Mouse (Mus musculus) heart, embryonic 12.5 days (tissue): Measurements from ENCODE around the gene Fam160a2. TPM values are rescaled to one million over a fixed set of nuclear protein-coding genes. Genes with fewer than 3 reads are reported as not detected.
"Not testable (repeated sequence)": the region's sequence is repeated elsewhere in the genome, so short reads cannot be mapped to it uniquely, and the experiment has no call there.

ENCODE experiments used
- ATAC-seq: fragments of 200-750 bp; cut with Nextera tagmentation; 2 replicates; pipeline ENCODE4 v1.8.0; 2017; ENCODE audit warnings: moderate TSS enrichment, moderate library complexity; ENCODE audit not compliant: insufficient number of reproducible peaks, low FRiP score
- H3K27ac ChIP-seq: fragments of 300-500 bp; sonication (generic); 2 replicates; pipeline ENCODE4 v1.5.1; 2016; ENCODE audit warnings: mild to moderate bottlenecking, moderate library complexity; ENCODE audit not compliant: poor library complexity, severe bottlenecking
- H3K27me3 ChIP-seq: fragments of 300-500 bp; sonication (generic); replicated peaks from 2 replicates; pipeline ENCODE4 v1.6.1; 2016; ENCODE audit warnings: mild to moderate bottlenecking, moderate library complexity
- H3K36me3 ChIP-seq: fragments of 300-500 bp; sonication (generic); 2 replicates; pipeline ENCODE4 v1.6.1; 2016; ENCODE audit warnings: mild to moderate bottlenecking, moderate library complexity
- H3K4me1 ChIP-seq: fragments of 300-500 bp; sonication (generic); replicated peaks from 2 replicates; pipeline ENCODE4 v1.6.1; 2016; ENCODE audit warnings: mild to moderate bottlenecking
- H3K4me2 ChIP-seq: fragments of 300-500 bp; sonication (generic); 2 replicates; pipeline ENCODE4 v1.6.1; 2016; ENCODE audit warnings: mild to moderate bottlenecking, moderate library complexity
- H3K4me3 ChIP-seq: fragments of 300-500 bp; sonication (generic); 2 replicates; pipeline ENCODE4 v1.5.1; 2016; ENCODE audit warnings: mild to moderate bottlenecking
- H3K9ac ChIP-seq: fragments of 300-500 bp; sonication (generic); 2 replicates; pipeline ENCODE4 v1.6.1; 2016; ENCODE audit warnings: mild to moderate bottlenecking, moderate library complexity
- H3K9me3 ChIP-seq: fragments of 300-500 bp; sonication (generic); replicated peaks from 2 replicates; pipeline ENCODE4 v1.6.1; 2016; ENCODE audit warnings: mild to moderate bottlenecking, moderate library complexity
- WGBS: fragments of 180-500 bp; shearing (Covaris S2); methylation state at CpG from one replicate; pipeline ENCODE4 v1.1.7; 2016; 5-methylcytosine and 5-hydroxymethylcytosine counted together
- polyA plus RNA-seq: library from polyadenylated mRNA; unstranded; fragments of >200 nt; fragmentation: Nextera tagmentation; extraction: Ambion mirVana; gene quantifications from 2 replicates; pipeline ENCODE4 v1.2.1, GENCODE M21; 2016

Gene Fam160a2
- polyA plus RNA-seq, 1 experiment from 2014 or later = 34.0 TPM

- no peak overlapping the region for H3K4me3 ChIP-seq
- H3K27ac ChIP-seq = no peak overlapping the region
- H3K4me1 ChIP-seq = peaks cover 14% of the 10 kb centered on the region; the same call in 1 of the 2 replicates
- H3K9ac ChIP-seq = no peak overlapping the region
- 19% methylated on average over 2 of the region's 2 CpGs for WGBS
- peaks cover 26% of the 10 kb centered on the region for H3K27me3 ChIP-seq
- no peak for ATAC-seq
- H3K36me3 ChIP-seq = no peaks in the 10 kb centered on the region
- H3K9me3 ChIP-seq = no peaks in the 10 kb centered on the region
- H3K4me2 ChIP-seq = no peak overlapping the region
Observed at GRCm38 (mm10) chr7:105420903-105421302, 21.0 kb upstream of the Fam160a2 start.

GRCm38 (mm10) chr7:105418106-105418505 is 18.3 kb upstream of the Fam160a2 start:
- no peaks in the 10 kb centered on the region for H3K36me3 ChIP-seq
- H3K9me3 ChIP-seq = no peaks in the 10 kb centered on the region
- H3K27me3 ChIP-seq = no peaks in the 10 kb centered on the region
- 80% methylated on average over 5 of the region's 5 CpGs for WGBS
- no peak overlapping the region for H3K4me3 ChIP-seq
- H3K4me1 ChIP-seq = peaks cover 7% of the 10 kb centered on the region; the same call in 1 of the 2 replicates
- no peak for ATAC-seq
- no peak overlapping the region for H3K4me2 ChIP-seq
- H3K9ac ChIP-seq = no peak overlapping the region
- no peak overlapping the region for H3K27ac ChIP-seq

DNA sequence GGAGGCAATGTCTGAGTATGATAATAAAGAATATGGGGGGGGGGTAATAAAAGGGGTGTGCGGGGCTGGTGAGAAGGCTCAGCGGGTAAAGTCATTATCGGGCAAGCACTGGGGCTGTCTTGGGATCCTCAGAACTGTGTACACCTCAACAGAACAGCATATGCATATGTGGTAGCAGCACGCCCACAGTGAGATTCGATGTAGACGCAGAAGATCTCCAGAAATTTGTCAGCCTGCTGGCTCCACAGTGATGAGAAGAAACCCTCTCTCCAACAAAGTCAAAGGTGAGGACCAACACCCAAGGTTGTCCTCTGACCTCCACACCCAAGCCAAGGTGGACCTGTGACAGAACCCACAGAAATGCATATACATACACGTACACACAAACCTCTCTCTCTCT is 16.7 kb upstream of the Fam160a2 start:
- no peak for ATAC-seq
- H3K4me3 ChIP-seq = no peak overlapping the region
- H3K36me3 ChIP-seq = no peaks in the 10 kb centered on the region
- WGBS = 79% methylated on average over 7 of the region's 7 CpGs
- H3K27ac ChIP-seq = no peak overlapping the region
- H3K27me3 ChIP-seq = no peaks in the 10 kb centered on the region
- no peak overlapping the region for H3K4me2 ChIP-seq
- H3K9ac ChIP-seq = no peak overlapping the region
- no peaks in the 10 kb centered on the region for H3K9me3 ChIP-seq
- H3K4me1 ChIP-seq = peaks cover 7% of the 10 kb centered on the region; the same call in 1 of the 2 replicates

DNA sequence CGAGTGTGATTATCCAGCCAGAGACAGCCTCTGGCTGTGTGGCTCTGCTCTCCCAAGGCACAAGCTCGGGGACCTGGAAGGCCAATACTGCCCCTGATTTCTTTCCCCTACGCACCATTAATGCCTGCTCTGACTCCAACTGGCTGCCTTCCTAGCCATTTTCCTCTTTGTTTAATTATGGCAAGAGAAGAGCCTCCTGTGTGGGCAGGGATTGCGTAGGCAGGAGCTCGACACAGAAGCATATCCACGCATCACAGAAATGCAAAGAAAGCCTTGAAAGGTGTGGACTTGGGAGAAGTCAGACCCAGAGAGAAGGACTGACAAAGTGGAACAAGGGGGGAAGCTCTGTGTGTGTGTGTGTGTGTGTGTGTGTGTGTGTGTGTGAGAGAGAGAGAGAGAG is 14.5 kb upstream of the Fam160a2 start:
- Histone ChIP-seq H3K9me3 (no peaks in the 10 kb centered on the region), H3K4me1 (0 out of 2 replicates have a peak, but pooled peaks cover 3% of the 10 kb centered on the region), H3K27me3 (no peaks in the 10 kb centered on the region), H3K27ac (no peak overlapping the region), H3K9ac (no peak overlapping the region), H3K4me3 (no peak overlapping the region), H3K36me3 (no peaks in the 10 kb centered on the region), H3K4me2 (no peak overlapping the region)
- WGBS = 67% methylated on average over 6 of the region's 6 CpGs
- no peak for ATAC-seq

DNA sequence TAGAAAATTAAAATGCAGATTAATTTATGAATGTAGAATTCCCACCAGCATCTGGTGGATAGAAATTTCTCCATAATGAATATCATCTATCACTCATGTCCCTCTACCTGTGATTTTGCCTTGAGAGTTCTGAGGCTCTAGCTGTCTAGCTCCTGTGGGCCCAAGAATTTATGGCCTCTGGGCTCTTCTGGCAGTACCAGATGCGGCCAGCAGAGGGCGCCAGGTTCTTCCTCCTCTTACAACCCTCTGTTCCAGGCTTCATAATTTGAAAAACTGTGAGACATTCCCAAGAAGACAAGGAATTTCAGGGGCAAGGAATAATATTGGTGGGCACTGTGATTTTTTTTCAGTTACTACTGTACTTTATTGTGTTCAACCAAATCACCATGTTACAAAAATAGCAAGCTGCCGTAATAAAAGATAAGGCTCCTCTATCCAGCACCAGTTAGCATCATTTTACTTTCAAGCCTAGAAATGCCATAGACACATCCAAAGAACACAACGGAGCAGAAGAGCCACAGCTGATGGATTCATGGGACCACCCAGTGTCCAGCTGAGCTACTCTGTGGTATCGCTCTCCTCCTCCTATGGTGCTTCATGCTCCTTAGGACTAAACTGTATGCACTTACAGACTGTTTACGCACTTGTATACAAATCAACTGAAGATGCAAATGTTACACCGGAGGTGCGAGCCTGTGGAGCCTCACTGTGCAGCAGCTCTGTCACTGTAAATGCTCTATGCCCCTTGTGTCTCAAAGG is 12.2 kb upstream of the Fam160a2 start:
- not testable (repeated sequence) for ATAC-seq, H3K4me3 ChIP-seq, H3K27me3 ChIP-seq, H3K4me2 ChIP-seq, H3K36me3 ChIP-seq, H3K27ac ChIP-seq, H3K4me1 ChIP-seq, H3K9me3 ChIP-seq, H3K9ac ChIP-seq
- WGBS = 47% methylated on average over 8 of the region's 8 CpGs

DNA sequence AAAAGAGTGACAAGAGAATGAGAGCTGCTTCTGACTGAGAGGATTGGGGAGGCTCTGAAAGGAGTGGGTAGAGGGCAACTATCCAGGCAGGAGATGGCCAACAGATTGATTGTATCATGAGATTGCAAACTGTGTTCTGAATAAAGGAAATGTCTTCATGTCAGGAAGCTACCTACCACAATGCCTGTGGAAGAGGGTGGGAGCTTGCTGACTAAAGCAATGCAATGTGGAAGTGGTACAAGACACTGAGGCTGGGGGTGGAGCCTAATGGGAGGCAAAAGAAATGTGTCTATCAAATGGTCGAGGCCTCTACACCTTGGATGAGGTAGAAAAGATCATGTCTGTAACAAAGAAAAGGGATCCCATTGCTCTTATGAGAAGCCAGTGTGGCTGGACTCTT is 6.5 kb upstream of the Fam160a2 start:
- Histone ChIP-seq H3K9ac (no peak overlapping the region), H3K4me3 (no peak overlapping the region), H3K9me3 (no peaks in the 10 kb centered on the region), H3K27ac (no peak overlapping the region), H3K4me2 (no peak overlapping the region), H3K27me3 (no peaks in the 10 kb centered on the region), H3K4me1 (no peaks in the 10 kb centered on the region), H3K36me3 (no peaks in the 10 kb centered on the region)
- 54% methylated on average over 1 of the region's 1 CpGs for WGBS
- no peak for ATAC-seq

- WGBS = 64% methylated on average over 5 of the region's 5 CpGs
- H3K4me2 ChIP-seq = no peak within 1 kb of the TSS
- no peaks in the 10 kb centered on the region for H3K9me3 ChIP-seq
- no peaks in the 10 kb centered on the region for H3K36me3 ChIP-seq
- no peaks in the 10 kb centered on the region for H3K27me3 ChIP-seq
- no peaks in the 10 kb centered on the region; the same call in 1 of the 2 replicates for H3K4me1 ChIP-seq
- ATAC-seq = no peak
- H3K9ac ChIP-seq = no peak within 1 kb of the TSS
- H3K27ac ChIP-seq = no peak within 1 kb of the TSS
- H3K4me3 ChIP-seq = no peak within 1 kb of the TSS
Observed at GRCm38 (mm10) chr7:105404268-105404667, 4.4 kb upstream of the Fam160a2 start, which contains the start of gene Cnga4. Gene Cnga4, plus strand, starts transcription at chr7:105404568.

DNA sequence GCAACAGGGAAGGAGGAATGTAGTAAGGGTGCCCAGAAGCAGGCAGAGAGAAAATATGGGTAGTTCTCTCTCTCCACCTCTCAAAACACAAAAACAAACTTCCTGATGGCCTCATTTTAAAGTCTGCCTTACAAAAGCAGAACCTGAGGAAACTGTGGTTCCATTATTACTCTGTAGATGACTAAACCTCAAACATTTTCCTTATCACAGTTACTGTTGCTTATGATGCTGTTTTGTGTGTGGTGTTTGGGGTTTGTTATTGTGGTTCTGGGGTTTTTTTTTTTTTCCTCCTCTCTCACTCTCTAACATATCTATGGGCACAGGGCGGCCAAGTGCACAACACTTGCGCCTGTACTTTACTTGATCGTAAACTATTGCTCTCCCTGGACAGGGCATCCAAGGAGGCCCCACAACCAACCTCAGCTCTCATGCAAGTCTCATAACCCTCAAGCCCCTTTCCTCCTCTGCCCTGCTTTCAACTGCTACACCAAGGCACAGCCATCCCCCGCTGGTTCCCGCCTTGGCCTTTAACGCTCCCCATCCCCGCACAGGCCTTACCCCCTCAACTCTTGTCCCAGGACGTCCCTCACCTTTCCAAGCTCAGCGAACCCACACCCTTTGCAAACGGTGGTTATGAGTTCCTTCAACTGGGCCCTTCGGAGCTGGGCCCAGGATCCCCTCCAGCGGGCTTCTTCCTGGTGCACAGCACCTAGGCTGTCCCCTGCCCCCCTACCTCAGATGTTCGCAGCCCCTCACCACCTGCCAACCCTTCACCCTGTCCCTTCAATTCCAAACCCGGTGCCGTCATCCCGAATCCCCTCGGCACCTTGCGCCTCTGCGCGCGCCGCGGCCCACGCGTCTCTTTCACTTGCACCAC is 558 bp downstream of the Fam160a2 start:
- Histone ChIP-seq H3K4me3 (peak overlapping the region; percentile 94), H3K27me3 (no peaks in the 10 kb centered on the region), H3K27ac (peak overlapping the region; percentile 72), H3K9ac (peak overlapping the region; percentile 96), H3K9me3 (no peaks in the 10 kb centered on the region), H3K4me1 (peaks cover 7% of the 10 kb centered on the region), H3K36me3 (peaks cover 9% of the 10 kb centered on the region; the same call in 1 of the 2 replicates), H3K4me2 (peak overlapping the region; percentile 90)
- ATAC-seq = peak; percentile 0; the same call in 1 of the 2 replicates
- 2% methylated on average over 25 of the region's 25 CpGs for WGBS

GRCm38 (mm10) chr7:105396126-105396525 is 3.7 kb downstream of the Fam160a2 start:
- Histone ChIP-seq H3K4me3 (no peak overlapping the region), H3K4me2 (no peak overlapping the region), H3K36me3 (peaks cover 17% of the 10 kb centered on the region), H3K27me3 (no peaks in the 10 kb centered on the region), H3K9me3 (no peaks in the 10 kb centered on the region), H3K27ac (no peak overlapping the region), H3K4me1 (peaks cover 7% of the 10 kb centered on the region), H3K9ac (no peak overlapping the region)
- ATAC-seq = no peak

DNA sequence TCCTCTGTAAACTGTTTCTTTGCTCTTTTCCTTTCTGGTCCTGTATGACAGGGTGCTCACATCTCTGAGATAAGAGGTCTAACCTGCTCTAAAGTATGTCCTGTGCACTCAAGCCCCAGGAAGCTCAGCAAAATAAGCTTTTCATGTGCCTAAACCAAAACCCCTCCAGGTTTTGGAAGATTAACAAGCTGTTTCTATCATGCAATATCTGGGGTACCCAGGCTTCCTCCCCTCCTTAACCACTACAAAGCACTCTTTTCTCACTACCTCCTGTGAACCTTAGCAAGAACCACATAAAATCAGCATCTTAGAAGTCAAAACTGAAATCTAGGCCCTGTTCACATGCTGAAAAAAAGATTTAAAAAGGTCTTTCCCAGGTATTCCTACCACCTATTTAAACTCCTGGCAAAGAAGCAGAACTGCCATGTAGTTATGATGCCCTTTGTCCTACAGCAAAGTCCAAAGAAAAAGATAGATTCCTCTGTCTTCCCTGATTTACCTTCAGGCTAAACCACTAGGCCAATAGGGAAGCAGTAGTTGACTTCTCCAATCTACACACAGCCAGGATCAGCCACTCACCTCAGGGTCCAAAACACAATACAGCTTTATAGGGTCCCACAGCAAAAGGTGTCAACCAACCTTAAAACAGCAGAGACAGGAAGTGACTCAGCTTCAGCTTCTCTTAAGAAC is 4.6 kb downstream of the Fam160a2 start:
- Histone ChIP-seq H3K4me3 (no peak overlapping the region), H3K4me2 (no peak overlapping the region), H3K27me3 (no peaks in the 10 kb centered on the region), H3K9me3 (no peaks in the 10 kb centered on the region), H3K9ac (no peak overlapping the region), H3K27ac (no peak overlapping the region), H3K36me3 (peaks cover 17% of the 10 kb centered on the region), H3K4me1 (peaks cover 7% of the 10 kb centered on the region)
- no peak for ATAC-seq

DNA sequence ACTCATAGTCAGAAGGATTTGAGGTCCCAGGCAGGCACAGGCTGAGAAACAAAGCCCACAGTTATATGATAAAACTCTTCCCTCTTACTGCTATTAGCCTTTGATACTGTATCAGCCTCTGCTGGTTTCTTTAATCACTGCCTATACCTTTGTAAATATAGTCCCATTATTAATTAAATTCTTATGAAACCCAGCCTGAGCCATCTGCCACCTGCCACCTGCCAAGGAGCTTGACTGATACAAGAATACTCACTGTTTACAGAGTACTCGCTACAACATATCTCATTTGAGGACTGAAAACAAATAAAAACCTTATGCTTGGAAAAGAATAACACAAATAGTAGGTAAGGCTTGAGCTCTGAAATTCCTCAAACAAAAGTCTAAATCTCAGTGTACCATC is 5.2 kb downstream of the Fam160a2 start:
- no peak overlapping the region for H3K9ac ChIP-seq
- peaks cover 23% of the 10 kb centered on the region for H3K36me3 ChIP-seq
- ATAC-seq = no peak
- H3K27ac ChIP-seq = no peak overlapping the region
- WGBS = 91% methylated on average over 1 of the region's 1 CpGs
- H3K9me3 ChIP-seq = no peaks in the 10 kb centered on the region
- no peaks in the 10 kb centered on the region for H3K27me3 ChIP-seq
- H3K4me3 ChIP-seq = no peak overlapping the region
- H3K4me1 ChIP-seq = peaks cover 7% of the 10 kb centered on the region
- no peak overlapping the region for H3K4me2 ChIP-seq
